In genomic region chr7:126418496-126418895, GRCm38 (mm10) we compare ENCODE assay signal across 16 mouse cellular contexts. TPM values are rescaled to one million over a fixed set of nuclear protein-coding genes. Genes with fewer than 3 reads are reported as not detected.
"Had no signal": no experiment of that assay in that cellular context is flagged by ENCODE, and none has a peak within 500 bp of the region (broad histone marks: within the 10 kb centered on the region; RNA-seq: fewer than 3 reads in every experiment).

No protein-coding gene starts in this region.

- DNase-seq: kidney, adult 18-20 months; kidney, postnatal 36 days; liver; lung, adult 2 months; lung, postnatal 10 days; thymus, postnatal 36 days had no signal

- H3K4me2 ChIP-seq: limb, embryonic 12.5 days; midbrain, embryonic 12.5 days; neural tube, embryonic 15.5 days; stomach, embryonic 15.5 days had no signal

- H3K36me3 ChIP-seq: limb, embryonic 12.5 days; midbrain, embryonic 12.5 days; neural tube, embryonic 15.5 days; stomach, embryonic 15.5 days had no signal

- H3K27me3 ChIP-seq: neural tube, embryonic 15.5 days; stomach, embryonic 15.5 days had no signal

- ATAC-seq: midbrain, embryonic 16.5 days had no signal

- H3K27ac ChIP-seq: limb, embryonic 12.5 days; liver, embryonic 14.5 days; macrophage; midbrain, embryonic 12.5 days; neural tube, embryonic 15.5 days; stomach, embryonic 15.5 days had no signal

- H3K4me3 ChIP-seq: limb, embryonic 12.5 days; midbrain, embryonic 12.5 days; neural tube, embryonic 15.5 days; stomach, embryonic 15.5 days had no signal

- H3K9ac ChIP-seq: limb, embryonic 12.5 days; liver, embryonic 14.5 days; midbrain, embryonic 12.5 days; neural tube, embryonic 15.5 days; stomach, embryonic 15.5 days had no signal

- H3K4me1 ChIP-seq: neural tube, embryonic 15.5 days; stomach, embryonic 15.5 days had no signal

- H3K9me3 ChIP-seq: limb, embryonic 12.5 days; midbrain, embryonic 12.5 days; neural tube, embryonic 15.5 days; stomach, embryonic 15.5 days had no signal

RNA-seq across cellular contexts. Expression of gene Cd19, which starts 3.8 kb away (rescaled TPM):
- total RNA-seq: layer of hippocampus, adult 18-20 months; left cerebral cortex, postnatal 36 days had no signal
- polyA plus RNA-seq: limb, embryonic 12.5 days; midbrain, embryonic 12.5 days; midbrain, embryonic 16.5 days; neural tube, embryonic 11.5 days had no signal

RNA-seq across cellular contexts. Expression of gene Atp2a1, which starts 44.4 kb away (rescaled TPM):
- polyA plus RNA-seq: macrophage had no signal
